ENCODE assay signal across 9 mouse cellular contexts in the genomic region with DNA sequence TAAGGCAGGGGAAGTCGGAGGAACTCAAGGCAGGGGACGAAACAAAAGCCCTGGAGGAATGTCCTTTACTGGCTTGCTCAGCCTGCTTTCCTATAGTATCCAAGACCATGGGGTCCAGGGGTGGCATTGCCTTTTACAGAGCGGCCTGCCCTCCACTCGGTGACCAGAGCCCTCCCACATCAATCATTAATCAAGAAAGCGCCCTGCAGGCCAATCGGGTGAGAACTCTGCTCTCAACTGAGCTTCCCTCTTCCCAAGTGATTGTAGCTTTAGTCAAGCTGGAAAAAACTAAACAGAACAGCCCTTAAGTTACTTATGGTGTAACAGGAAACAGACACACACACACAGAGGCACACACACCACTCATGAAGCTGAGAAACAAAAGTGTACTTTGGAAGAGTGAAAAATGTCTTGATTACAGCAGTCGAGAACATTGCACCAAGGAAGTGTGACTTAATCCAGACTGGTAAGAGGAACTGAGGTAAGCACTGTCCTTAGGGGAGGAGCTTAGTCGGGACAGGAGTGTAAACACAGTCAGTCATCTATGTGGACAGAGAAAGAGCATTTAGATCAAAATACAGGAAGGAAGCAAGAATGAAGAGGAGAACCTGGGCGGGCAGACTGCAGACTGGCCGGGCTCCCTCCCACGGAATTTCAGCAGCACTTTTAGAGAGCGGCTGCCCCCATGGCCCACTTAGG.
DNase-seq lines count a peak whose midpoint lies in the region; ATAC-seq lines count a peak whose summit lies in the region.
"Had no signal": no experiment of that assay in that cellular context is flagged by ENCODE, and none has a peak within 500 bp of the region (broad histone marks: within the 10 kb centered on the region; RNA-seq: fewer than 3 reads in every experiment).

No protein-coding gene starts in this region.

- no peak overlapping the region for H3K4me3 ChIP-seq in hindbrain, embryonic 14.5 days (replicated peaks; ENCODE audit: low read length)
- H3K4me3 ChIP-seq in hindbrain, embryonic 11.5 days (ENCODE audit: low read depth, low read length), result no peak overlapping the region
- peak overlapping the region; percentile 1; the same call in 1 of the 2 replicates for H3K4me3 ChIP-seq in macrophage (ENCODE audit: inconsistent target)
- H3K4me3 ChIP-seq: myocyte had no signal

- H3K9me3 ChIP-seq in hindbrain, embryonic 14.5 days (ENCODE audit: control insufficient read depth, low read length), result no peaks in the 10 kb centered on the region
- H3K9me3 ChIP-seq in hindbrain, embryonic 11.5 days (ENCODE audit: control insufficient read depth, low read length), result no peaks in the 10 kb centered on the region

- no peak for DNase-seq in hindbrain, embryonic 14.5 days (ENCODE audit: low spot score)
- DNase-seq in hindbrain, embryonic 11.5 days (ENCODE audit: low spot score), result no peak
- peak; percentile 32 to 56 for DNase-seq in heart, adult 9 months (ENCODE audit: low spot score in 2 of 2)
- DNase-seq in kidney, postnatal 10 days, result peak; percentile 47
- DNase-seq in right cerebral cortex, postnatal 4 days, result no peak
- DNase-seq in layer of hippocampus, adult 8-10 months (ENCODE audit: low spot score in 2 of 2), result no peak
- DNase-seq in left cerebral cortex, postnatal 10 days (ENCODE audit: extremely low spot score in 1 of 2, low spot score in 2 of 2), result no peak

- H3K4me2 ChIP-seq in hindbrain, embryonic 14.5 days (replicated peaks), result no peak overlapping the region
- no peak overlapping the region for H3K4me2 ChIP-seq in hindbrain, embryonic 11.5 days (replicated peaks; ENCODE audit: low read depth, low read length)

- intact Hi-C loops in left cerebral cortex, postnatal 10 days (cut with DNase I), result no loop called here

- no peaks in the 10 kb centered on the region for H3K27me3 ChIP-seq in hindbrain, embryonic 14.5 days (ENCODE audit: control insufficient read depth, insufficient read depth, low read length)
- no peaks in the 10 kb centered on the region for H3K27me3 ChIP-seq in hindbrain, embryonic 11.5 days (ENCODE audit: control insufficient read depth, insufficient read depth, low read length)

- 57% methylated on average over 12 of the region's 12 CpGs for WGBS in hindbrain, embryonic 14.5 days
- WGBS in hindbrain, embryonic 11.5 days, result 45% methylated on average over 12 of the region's 12 CpGs
- WGBS in macrophage (ENCODE audit: missing documents), result 1% methylated on average over 12 of the region's 12 CpGs

- peaks cover 18% of the 10 kb centered on the region for H3K36me3 ChIP-seq in hindbrain, embryonic 14.5 days (replicated peaks; ENCODE audit: control insufficient read depth, insufficient read depth)
- no peaks in the 10 kb centered on the region for H3K36me3 ChIP-seq in hindbrain, embryonic 11.5 days (ENCODE audit: control insufficient read depth, insufficient read depth, low read length)
- peaks cover 4% of the 10 kb centered on the region; the same call in 1 of the 2 replicates for H3K36me3 ChIP-seq in macrophage (ENCODE audit: inconsistent target)

- H3K4me1 ChIP-seq in hindbrain, embryonic 14.5 days (replicated peaks; ENCODE audit: control insufficient read depth, insufficient read depth, low read length), result peaks cover 11% of the 10 kb centered on the region
- H3K4me1 ChIP-seq in hindbrain, embryonic 11.5 days (replicated peaks; ENCODE audit: control insufficient read depth, insufficient read depth, low read length), result 0 out of 2 replicates have a peak, but pooled peaks cover 2% of the 10 kb centered on the region

- peak overlapping the region; percentile 57 for H3K27ac ChIP-seq in hindbrain, embryonic 14.5 days
- no peak overlapping the region for H3K27ac ChIP-seq in hindbrain, embryonic 11.5 days (ENCODE audit: low read depth, low read length)
- H3K27ac ChIP-seq in macrophage, result peak overlapping the region; percentile 95

- H3K79me2 ChIP-seq in macrophage (ENCODE audit: inconsistent target), result peaks cover 85% of the 10 kb centered on the region

- ATAC-seq in hindbrain, embryonic 14.5 days (ENCODE audit: low FRiP score), result no peak
- no peak for ATAC-seq in hindbrain, embryonic 11.5 days (ENCODE audit: low FRiP score)

- H3K9ac ChIP-seq in hindbrain, embryonic 14.5 days, result no peak overlapping the region
- no peak overlapping the region for H3K9ac ChIP-seq in hindbrain, embryonic 11.5 days (ENCODE audit: low read depth, low read length)

Comparison
In these comparisons a context has a peak if more than half of its experiments do, and no peak if none do; other contexts are left out.
1. DNase-seq: peak in heart, adult 9 months (2 of 2) and kidney, postnatal 10 days (single experiment); none in hindbrain, embryonic 14.5 days (single experiment), hindbrain, embryonic 11.5 days (single experiment), right cerebral cortex, postnatal 4 days (single experiment), layer of hippocampus, adult 8-10 months (0 of 2) and left cerebral cortex, postnatal 10 days (0 of 2).